Mouse (Mus musculus): Measurements from ENCODE around the gene Trim58. TPM values are rescaled to one million over a fixed set of nuclear protein-coding genes. Genes with fewer than 3 reads are reported as not detected.

Gene Trim58
- polyA plus RNA-seq, 1 experiment: not detected

DNA sequence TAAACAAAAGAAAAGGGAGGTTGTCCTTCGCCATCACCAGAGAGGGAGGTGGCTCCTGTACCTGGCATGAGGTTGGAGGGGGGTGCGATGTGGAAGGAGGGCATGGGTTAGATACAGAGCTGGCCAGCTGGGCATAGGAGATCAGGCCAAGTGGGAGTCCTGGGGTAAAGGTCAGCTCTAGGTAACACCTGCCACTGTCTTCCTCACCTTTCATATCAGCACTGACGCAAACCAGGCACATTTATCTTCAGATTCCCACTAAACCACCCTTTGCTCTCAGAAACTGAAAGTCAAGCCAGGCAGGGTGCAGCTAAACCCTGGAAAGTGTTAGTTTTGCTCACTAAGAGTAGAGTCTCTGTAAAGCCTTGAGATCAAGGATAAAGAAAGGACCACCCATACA lies 21.9 kb upstream of the Trim58 start:
- Histone ChIP-seq H3K36me3 (ENCODE audit: control insufficient read depth, insufficient read depth) (no peaks in the 10 kb centered on the region), H3K79me2 (ENCODE audit: control insufficient read depth, insufficient read depth) (no peaks in the 10 kb centered on the region), H3ac (ENCODE audit: control insufficient read depth, insufficient read length, low read depth) (no peak overlapping the region), H3K27me3 (ENCODE audit: control insufficient read depth, insufficient read depth, insufficient read length) (no peaks in the 10 kb centered on the region), H3K4me3 (ENCODE audit: insufficient read depth, poor library complexity, severe bottlenecking) (no peak overlapping the region), H3K79me3 (ENCODE audit: low read depth) (no peaks in the 10 kb centered on the region)
- TF ChIP-seq CTCF (IDR thresholded peaks at IDR 0.05; ENCODE audit: control insufficient read depth, insufficient read depth, insufficient read length): no peak
- no peak for TF ChIP-seq MYOD1 (IDR thresholded peaks at IDR 0.05; ENCODE audit: control insufficient read depth, insufficient read length, low read depth)

GRCm38 (mm10) chr11:58618793-58619192 lies 21.5 kb upstream of the Trim58 start:
- Histone ChIP-seq H3K4me3 (ENCODE audit: insufficient read depth, poor library complexity, severe bottlenecking) (no peak overlapping the region), H3K27me3 (ENCODE audit: control insufficient read depth, insufficient read depth, insufficient read length) (no peaks in the 10 kb centered on the region), H3K36me3 (ENCODE audit: control insufficient read depth, insufficient read depth) (no peaks in the 10 kb centered on the region), H3K79me2 (ENCODE audit: control insufficient read depth, insufficient read depth) (no peaks in the 10 kb centered on the region), H3K79me3 (ENCODE audit: low read depth) (no peaks in the 10 kb centered on the region), H3ac (ENCODE audit: control insufficient read depth, insufficient read length, low read depth) (no peak overlapping the region)
- TF ChIP-seq CEBPB (IDR thresholded peaks at IDR 0.05; ENCODE audit: low read depth): no peak
- no peak for TF ChIP-seq MAX (IDR thresholded peaks at IDR 0.05)

GRCm38 (mm10) chr11:58626146-58626545 lies 14.1 kb upstream of the Trim58 start:
- Histone ChIP-seq H3ac (ENCODE audit: control insufficient read depth, insufficient read length, low read depth) (no peak overlapping the region), H3K79me2 (ENCODE audit: control insufficient read depth, insufficient read depth) (no peaks in the 10 kb centered on the region), H3K4me3 (ENCODE audit: insufficient read depth, poor library complexity, severe bottlenecking) (no peak overlapping the region), H3K36me3 (ENCODE audit: control insufficient read depth, insufficient read depth) (no peaks in the 10 kb centered on the region), H3K27me3 (ENCODE audit: control insufficient read depth, insufficient read depth, insufficient read length) (no peaks in the 10 kb centered on the region), H3K79me3 (ENCODE audit: low read depth) (no peaks in the 10 kb centered on the region)
- TF ChIP-seq CEBPB (IDR thresholded peaks at IDR 0.05; ENCODE audit: low read depth) (no peak), MAX (IDR thresholded peaks at IDR 0.05) (no peak), CTCF (IDR thresholded peaks at IDR 0.05; ENCODE audit: control insufficient read depth, insufficient read depth, insufficient read length) (no peak), FOSL1 (IDR thresholded peaks at IDR 0.05; ENCODE audit: insufficient read depth, low read length, poor library complexity, severe bottlenecking) (no peak), MYOG (IDR thresholded peaks at IDR 0.05; ENCODE audit: control insufficient read depth, extremely low read depth, insufficient read length) (no peak), MYOD1 (IDR thresholded peaks at IDR 0.05; ENCODE audit: control insufficient read depth, insufficient read length, low read depth) (no peak), USF1 (IDR thresholded peaks at IDR 0.05; ENCODE audit: low read depth) (no peak)

- Histone ChIP-seq H3K27me3 (ENCODE audit: control insufficient read depth, insufficient read depth, insufficient read length) (no peaks in the 10 kb centered on the region), H3K79me2 (ENCODE audit: control insufficient read depth, insufficient read depth) (no peaks in the 10 kb centered on the region), H3K79me3 (ENCODE audit: low read depth) (no peaks in the 10 kb centered on the region), H3K4me3 (ENCODE audit: insufficient read depth, poor library complexity, severe bottlenecking) (no peak within 1 kb of the TSS), H3K36me3 (ENCODE audit: control insufficient read depth, insufficient read depth) (no peaks in the 10 kb centered on the region), H3ac (ENCODE audit: control insufficient read depth, insufficient read length, low read depth) (no peak within 1 kb of the TSS)
- TF ChIP-seq CTCF (IDR thresholded peaks at IDR 0.05; ENCODE audit: control insufficient read depth, insufficient read depth, insufficient read length) (no peak), MYOG (IDR thresholded peaks at IDR 0.05; ENCODE audit: control insufficient read depth, extremely low read depth, insufficient read length) (no peak), CEBPB (IDR thresholded peaks at IDR 0.05; ENCODE audit: low read depth) (no peak), MAX (IDR thresholded peaks at IDR 0.05) (no peak), USF1 (IDR thresholded peaks at IDR 0.05; ENCODE audit: low read depth) (no peak), MYOD1 (IDR thresholded peaks at IDR 0.05; ENCODE audit: control insufficient read depth, insufficient read length, low read depth) (no peak), FOSL1 (IDR thresholded peaks at IDR 0.05; ENCODE audit: insufficient read depth, low read length, poor library complexity, severe bottlenecking) (no peak)
Measured at GRCm38 (mm10) chr11:58630401-58630800, 9.9 kb upstream of the Trim58 start, which contains the start of gene Olfr323. Olfr323 (minus strand) TSS chr11:58630501.

DNA sequence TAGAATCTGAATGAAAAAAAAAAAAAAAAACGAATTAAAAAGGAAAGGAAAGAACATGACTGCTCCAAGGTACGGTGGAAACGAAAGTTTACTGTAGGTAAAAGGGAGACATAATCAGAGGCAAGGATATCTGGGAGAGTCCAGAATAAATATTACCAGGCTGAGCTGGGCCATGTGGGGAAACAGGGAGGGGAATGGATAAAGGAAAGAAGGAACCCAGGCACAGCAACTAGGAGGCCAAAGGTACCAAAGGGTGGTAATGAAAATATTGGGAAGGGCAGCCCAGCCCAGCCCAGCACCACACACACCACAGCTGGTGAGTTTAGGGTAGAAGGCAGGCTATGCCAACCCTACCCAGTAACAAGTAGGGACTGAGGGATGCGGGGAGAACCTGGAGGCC lies 5.4 kb upstream of the Trim58 start:
- Histone ChIP-seq H3K79me3 (ENCODE audit: low read depth) (no peaks in the 10 kb centered on the region), H3ac (ENCODE audit: control insufficient read depth, insufficient read length, low read depth) (no peak overlapping the region), H3K36me3 (ENCODE audit: control insufficient read depth, insufficient read depth) (no peaks in the 10 kb centered on the region), H3K27me3 (ENCODE audit: control insufficient read depth, insufficient read depth, insufficient read length) (no peaks in the 10 kb centered on the region), H3K79me2 (ENCODE audit: control insufficient read depth, insufficient read depth) (no peaks in the 10 kb centered on the region), H3K4me3 (ENCODE audit: insufficient read depth, poor library complexity, severe bottlenecking) (no peak overlapping the region)
- no peak for TF ChIP-seq FOSL1 (IDR thresholded peaks at IDR 0.05; ENCODE audit: insufficient read depth, low read length, poor library complexity, severe bottlenecking)
- no peak for TF ChIP-seq USF1 (IDR thresholded peaks at IDR 0.05; ENCODE audit: low read depth)
- TF ChIP-seq MAX (IDR thresholded peaks at IDR 0.05): no peak
- no peak for TF ChIP-seq MYOD1 (IDR thresholded peaks at IDR 0.05; ENCODE audit: control insufficient read depth, insufficient read length, low read depth)
- no peak for TF ChIP-seq MYOG (IDR thresholded peaks at IDR 0.05; ENCODE audit: control insufficient read depth, extremely low read depth, insufficient read length)
- TF ChIP-seq CTCF (IDR thresholded peaks at IDR 0.05; ENCODE audit: control insufficient read depth, insufficient read depth, insufficient read length): no peak
- no peak for TF ChIP-seq CEBPB (IDR thresholded peaks at IDR 0.05; ENCODE audit: low read depth)

DNA sequence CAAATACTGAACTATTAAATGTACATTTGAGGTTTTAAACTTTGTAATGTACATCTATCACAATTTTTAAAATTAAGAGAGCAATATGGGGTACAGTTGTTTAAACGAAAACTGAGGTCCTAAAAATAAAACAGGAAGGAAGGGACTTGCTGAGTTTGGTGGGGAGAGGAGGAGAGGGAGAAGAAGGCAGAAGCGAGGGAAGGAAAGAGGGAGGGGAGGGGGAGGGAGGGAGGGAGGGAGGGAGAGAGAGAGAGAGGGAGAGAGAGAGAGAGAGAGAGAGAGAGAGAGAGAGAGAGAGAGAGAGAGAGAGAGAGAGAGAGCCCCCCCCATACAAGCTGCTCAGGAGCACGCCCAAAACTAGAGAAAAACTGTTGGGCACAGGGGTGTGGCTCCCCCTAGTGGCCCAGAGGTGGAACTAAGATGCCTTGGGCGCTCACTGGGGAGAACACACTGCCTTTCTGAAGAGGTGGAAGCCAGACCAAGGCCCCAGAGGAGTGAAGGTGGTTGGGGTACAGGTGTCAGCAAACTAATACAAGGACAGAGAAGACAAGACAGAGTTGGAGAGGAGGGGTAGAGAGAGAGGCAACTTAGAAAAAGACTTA lies 3.8 kb upstream of the Trim58 start:
- Histone ChIP-seq H3K79me3 (ENCODE audit: low read depth) (no peaks in the 10 kb centered on the region), H3K27me3 (ENCODE audit: control insufficient read depth, insufficient read depth, insufficient read length) (peaks cover 7% of the 10 kb centered on the region), H3K36me3 (ENCODE audit: control insufficient read depth, insufficient read depth) (no peaks in the 10 kb centered on the region), H3K4me3 (ENCODE audit: insufficient read depth, poor library complexity, severe bottlenecking) (no peak overlapping the region), H3K79me2 (ENCODE audit: control insufficient read depth, insufficient read depth) (no peaks in the 10 kb centered on the region), H3ac (ENCODE audit: control insufficient read depth, insufficient read length, low read depth) (no peak overlapping the region)
- TF ChIP-seq USF1 (IDR thresholded peaks at IDR 0.05; ENCODE audit: low read depth): no peak
- TF ChIP-seq CTCF (IDR thresholded peaks at IDR 0.05; ENCODE audit: control insufficient read depth, insufficient read depth, insufficient read length): no peak
- no peak for TF ChIP-seq MAX (IDR thresholded peaks at IDR 0.05)
- TF ChIP-seq MYOD1 (IDR thresholded peaks at IDR 0.05; ENCODE audit: control insufficient read depth, insufficient read length, low read depth): no peak
- no peak for TF ChIP-seq FOSL1 (IDR thresholded peaks at IDR 0.05; ENCODE audit: insufficient read depth, low read length, poor library complexity, severe bottlenecking)
- TF ChIP-seq MYOG (IDR thresholded peaks at IDR 0.05; ENCODE audit: control insufficient read depth, extremely low read depth, insufficient read length): no peak
- no peak for TF ChIP-seq CEBPB (IDR thresholded peaks at IDR 0.05; ENCODE audit: low read depth)

Measured in C2C12 (cell line).